Mouse (Mus musculus): ENCODE results near the gene Angptl2. TPM values are rescaled to one million over a fixed set of nuclear protein-coding genes. Genes with fewer than 3 reads are reported as not detected.

Gene Angptl2
- polyA plus RNA-seq, 1 experiment = 70.5 TPM

DNA sequence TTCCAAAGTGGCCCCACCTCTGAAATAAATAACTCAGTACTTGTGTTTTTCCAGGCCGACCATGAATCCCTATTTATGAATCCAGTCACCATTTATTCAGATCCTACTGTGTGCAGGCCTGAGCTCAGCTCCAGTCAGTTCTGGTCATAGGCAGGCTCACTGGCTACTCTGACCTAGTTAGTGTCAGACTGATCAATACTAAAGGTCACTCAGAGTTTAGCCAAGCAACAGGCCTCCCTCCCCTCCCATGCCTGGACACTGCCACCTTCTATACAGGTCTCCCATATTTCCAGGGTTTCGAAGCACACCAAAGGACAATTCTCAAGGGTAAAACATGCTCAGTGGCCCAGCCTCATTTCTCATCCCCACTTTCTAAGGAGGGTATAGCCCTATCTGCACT is 54.7 kb downstream of the Angptl2 start:
- no peak for DNase-seq (ENCODE audit: low read depth)

- no peak for DNase-seq (ENCODE audit: low read depth)
Observed at GRCm38 (mm10) chr2:33271511-33271910, 55.6 kb downstream of the Angptl2 start.

- DNase-seq (ENCODE audit: low read depth) = no peak
Observed at GRCm38 (mm10) chr2:33272665-33273439, 57.0 kb downstream of the Angptl2 start.

DNA sequence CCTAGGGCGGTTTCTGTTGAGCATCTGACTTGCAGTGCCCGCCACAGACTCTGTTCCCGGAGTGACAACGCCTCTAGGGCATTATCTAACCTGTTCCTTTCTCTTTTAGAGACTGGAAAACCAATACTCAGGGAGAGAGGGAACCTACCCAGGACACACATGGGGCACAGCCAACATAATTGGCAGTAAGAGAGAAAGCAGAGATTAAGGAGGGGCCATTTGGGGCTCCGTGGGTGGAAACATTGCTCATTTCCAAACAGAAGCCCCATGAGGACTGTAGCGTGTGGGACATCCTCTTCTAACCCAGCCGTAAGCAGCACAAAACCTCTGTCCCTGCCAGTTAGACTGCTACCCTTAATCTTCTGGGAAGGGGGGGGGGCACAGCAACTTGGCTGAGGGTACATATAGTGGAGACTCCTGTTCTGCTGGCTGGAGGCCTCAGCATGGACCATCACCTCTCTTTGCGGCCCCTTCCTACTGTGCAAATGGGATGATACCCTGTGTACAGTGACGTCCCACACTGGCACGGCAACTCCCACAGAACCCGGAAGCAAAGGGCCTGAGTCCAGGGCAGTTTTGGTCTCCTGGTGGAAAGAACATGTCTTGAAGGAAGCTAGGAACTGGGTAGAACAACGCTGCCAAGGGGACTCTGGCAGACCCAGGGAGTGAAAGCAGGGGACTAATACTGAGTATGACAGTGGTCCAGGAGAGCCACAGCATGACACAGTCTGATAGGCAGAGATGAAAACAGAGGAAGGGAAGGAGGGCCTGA is 59.0 kb downstream of the Angptl2 start:
- DNase-seq (ENCODE audit: low read depth) = no peak

DNA sequence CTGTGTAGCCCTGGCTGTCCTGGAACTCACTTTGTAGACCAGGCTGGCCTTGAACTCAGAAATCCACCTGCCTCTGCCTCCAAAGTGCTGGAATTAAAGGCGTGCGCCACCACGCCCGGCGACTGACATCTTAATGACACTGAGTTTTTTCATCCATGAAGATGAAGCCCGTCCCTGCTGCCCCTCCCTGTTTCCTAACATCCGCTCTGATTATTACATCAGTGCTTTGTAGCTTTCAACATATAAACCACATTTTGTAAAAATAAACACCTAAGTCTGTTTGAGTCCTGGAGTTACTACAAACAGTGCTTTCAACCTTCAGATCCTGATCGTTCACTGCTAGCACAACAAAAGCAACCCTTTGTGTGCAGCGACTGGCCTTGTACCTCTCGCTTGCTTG is 63.9 kb downstream of the Angptl2 start:
- no peak for DNase-seq (ENCODE audit: low read depth)

GRCm38 (mm10) chr2:33280525-33280924 is 64.7 kb downstream of the Angptl2 start:
- no peak for DNase-seq (ENCODE audit: low read depth)

- DNase-seq (ENCODE audit: low read depth) = no peak
Observed at GRCm38 (mm10) chr2:33281807-33282206, 65.9 kb downstream of the Angptl2 start.

- no peak for DNase-seq (ENCODE audit: low read depth)
Observed at GRCm38 (mm10) chr2:33282877-33283276, 67.0 kb downstream of the Angptl2 start.

DNA sequence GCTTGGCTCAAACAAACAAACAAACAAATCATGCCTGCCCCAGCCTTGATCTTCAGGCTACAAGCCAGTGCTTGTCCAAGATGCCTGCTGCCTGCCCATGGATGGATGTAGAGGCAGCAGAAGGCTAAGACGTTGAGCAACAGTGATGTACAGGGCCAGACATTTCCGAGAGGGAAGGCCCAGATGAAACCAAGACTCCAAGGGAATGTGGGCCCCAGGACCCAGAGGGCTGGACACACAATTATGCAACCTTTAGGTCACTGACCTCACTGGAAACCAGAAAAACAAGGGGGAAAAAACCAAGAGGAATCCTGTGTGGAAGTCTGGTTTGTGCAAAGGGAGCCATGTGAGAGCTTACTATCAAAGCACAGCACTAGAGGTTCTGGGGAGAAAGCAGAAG is 67.8 kb downstream of the Angptl2 start:
- no peak for DNase-seq (ENCODE audit: low read depth)

DNA sequence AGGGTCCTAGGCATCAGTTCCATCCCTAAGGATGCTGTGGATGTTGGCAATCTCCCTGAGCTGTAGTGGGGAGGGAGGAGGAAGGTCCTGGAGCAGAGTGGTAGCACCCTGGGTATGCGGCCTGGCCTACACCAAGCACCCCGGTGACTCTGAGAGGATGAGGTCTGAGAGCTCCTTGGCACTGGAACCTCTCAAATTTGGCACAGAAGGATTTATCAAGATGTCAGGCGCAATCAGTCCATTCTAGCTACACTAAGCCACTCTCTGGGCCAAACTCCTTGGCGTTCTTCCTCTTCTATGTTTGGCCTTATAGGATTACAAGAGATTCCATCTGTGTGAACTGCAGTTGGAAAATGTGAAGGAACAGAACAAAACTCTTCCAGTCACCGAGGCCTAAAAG is 73.0 kb downstream of the Angptl2 start:
- no peak for DNase-seq (ENCODE audit: low read depth)

GRCm38 (mm10) chr2:33290491-33290890 is 74.6 kb downstream of the Angptl2 start:
- DNase-seq (ENCODE audit: low read depth) = no peak

GRCm38 (mm10) chr2:33292057-33292456 is 76.2 kb downstream of the Angptl2 start:
- no peak for DNase-seq (ENCODE audit: low read depth)

DNA sequence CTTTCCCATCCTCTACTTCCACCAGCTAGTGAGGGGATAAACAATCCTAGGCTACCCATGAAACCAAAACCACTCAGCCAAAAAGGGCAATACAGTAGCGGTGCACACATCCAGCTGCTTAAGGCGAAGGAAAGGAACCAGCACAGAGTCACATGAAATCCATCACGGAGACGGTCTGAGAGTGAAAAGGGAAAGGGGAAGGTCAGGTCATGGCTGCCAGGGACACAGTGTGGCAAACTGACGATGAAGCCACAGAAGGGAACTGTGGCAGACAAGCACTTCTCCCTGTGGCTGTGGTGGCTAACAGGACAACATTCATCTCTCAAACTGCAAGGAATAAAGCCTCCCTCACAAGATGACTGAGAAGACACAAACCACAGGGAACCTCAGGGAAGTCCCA is 79.2 kb downstream of the Angptl2 start:
- DNase-seq (ENCODE audit: low read depth) = no peak

Other genes starting within 250 kb of the Angptl2 start
- gene Slc2a8, start 234.0 kb upstream of the Angptl2 start, polyA plus RNA-seq (2012; rRNA removed) = 52.5 and 53.7 TPM in 2 replicates
- gene Garnl3, start 84.4 kb upstream of the Angptl2 start, polyA plus RNA-seq (2012; rRNA removed) = 9.8 and 11.3 TPM in 2 replicates
- gene Ralgps1, start 155.4 kb downstream of the Angptl2 start, polyA plus RNA-seq (2012; rRNA removed) = 10.2 and 10.6 TPM in 2 replicates
- 8.9 and 10.0 TPM in 2 replicates for gene Zbtb34, start 215.3 kb downstream of the Angptl2 start, polyA plus RNA-seq (2012; rRNA removed)

All from gonadal fat pad, adult 2 months (tissue).